Mouse (Mus musculus) mature B cell (primary cell): ENCODE measurements around the gene Dcaf10.
"Not testable (repeated sequence)": the region's sequence is repeated elsewhere in the genome, so short reads cannot be mapped to it uniquely, and the experiment has no call there.

Experiments used
- in situ Hi-C: fragments of 300-500 bp; cut with MboI; formaldehyde crosslinking; loops from 2 replicates; pipeline ENCODE4 v1.14.3; 2019

Gene Dcaf10

DNA sequence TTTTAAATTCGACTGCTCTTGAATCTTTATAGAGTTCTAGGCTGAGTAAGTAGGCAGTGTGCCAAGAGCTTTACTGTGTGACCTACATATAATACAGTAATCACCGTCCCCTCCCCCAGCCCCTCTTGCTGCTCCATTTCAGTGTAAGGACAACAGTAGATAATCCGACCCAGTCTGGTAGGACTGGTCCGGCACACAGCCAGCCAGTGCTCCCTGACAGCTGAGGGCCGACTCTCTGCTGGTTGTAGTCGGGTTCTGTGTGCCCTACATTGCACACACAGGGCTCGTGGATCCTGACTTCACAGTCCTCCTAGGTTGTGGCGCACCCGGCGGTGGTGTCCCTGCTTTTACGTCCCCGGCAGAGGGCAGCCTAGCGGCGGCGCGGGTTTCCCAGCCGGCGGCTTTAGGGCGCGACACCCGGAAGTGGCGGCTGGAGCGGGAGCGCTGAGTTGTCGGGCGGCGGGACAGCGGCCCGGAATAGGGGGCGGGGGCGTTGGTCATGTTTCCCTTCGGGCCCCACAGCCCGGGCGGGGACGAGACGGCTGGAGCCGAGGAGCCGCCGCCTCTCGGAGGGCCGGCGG is at the start of gene Dcaf10:
TSS of gene Dcaf10 (plus strand) at position 433 of the 581 bp plus-strand sequence.
- in situ Hi-C loops: no loop called here

DNA sequence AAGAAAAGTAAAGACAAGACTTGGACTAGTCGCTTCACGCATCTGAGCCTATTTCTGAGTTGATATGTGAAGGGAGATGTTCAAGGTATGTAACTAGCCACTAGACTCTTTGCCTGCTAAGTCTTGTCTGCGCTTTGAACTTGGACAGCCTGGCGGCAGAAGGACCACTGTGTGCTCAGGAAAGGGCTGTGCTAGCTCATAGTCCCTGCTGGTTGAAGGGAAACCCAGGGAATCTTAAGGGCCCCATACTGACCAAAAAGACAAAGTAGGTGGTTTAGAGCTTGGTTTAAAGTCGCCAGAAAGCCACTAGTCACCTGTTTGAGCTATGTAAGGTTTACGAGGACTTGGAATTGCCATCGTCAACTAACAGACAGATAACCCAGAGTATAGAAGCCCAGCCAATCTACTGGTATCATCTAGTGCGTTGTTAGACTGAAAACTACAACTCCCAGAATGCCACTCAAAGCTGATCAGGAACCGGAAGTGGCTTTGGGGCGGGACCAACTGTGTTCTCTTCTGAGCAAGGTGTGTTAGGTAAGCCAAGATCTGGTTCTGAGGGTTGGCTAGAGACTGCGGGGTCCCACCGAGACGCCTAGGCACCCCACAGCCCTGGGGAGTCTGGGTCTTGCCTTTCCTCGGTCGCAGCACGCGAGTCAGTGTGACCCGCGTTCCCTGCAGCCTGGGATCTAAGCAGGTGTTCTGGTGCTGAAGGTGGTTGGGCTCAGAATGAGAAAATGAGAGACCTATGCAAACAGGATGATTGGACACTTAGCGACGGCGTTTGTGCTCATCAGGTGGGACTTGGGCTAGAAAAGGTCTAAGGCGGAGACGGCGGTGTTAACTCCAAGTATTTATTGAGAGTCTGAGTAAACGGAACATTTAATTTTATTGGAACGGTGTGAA is 45.0 kb upstream of the Dcaf10 start, which contains the start of gene Trmt10b:
TSS of gene Trmt10b (plus strand) at position 466 of the 903 bp plus-strand sequence.
- in situ Hi-C loops: no loop called here

DNA sequence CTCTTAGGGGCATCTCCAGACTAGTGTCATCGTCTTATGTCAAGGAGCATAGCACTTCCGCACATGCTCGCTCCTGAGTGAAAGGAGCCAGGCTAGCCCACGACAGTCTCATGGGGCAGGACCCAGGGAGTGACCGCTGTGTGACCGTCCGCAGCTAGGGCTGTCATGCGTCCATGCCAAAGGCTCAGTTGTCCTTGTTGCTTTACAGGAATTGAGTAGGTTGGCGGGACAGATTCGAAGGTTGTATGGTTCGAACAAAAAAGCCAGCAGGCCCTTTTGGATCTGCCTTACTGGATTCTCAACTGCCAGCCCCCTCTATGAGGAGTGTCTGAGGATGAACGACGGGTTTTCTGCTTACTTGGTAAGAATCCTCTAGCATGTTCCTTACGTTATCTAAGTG is 36.4 kb upstream of the Dcaf10 start:
- in situ Hi-C loops: no loop called here

DNA sequence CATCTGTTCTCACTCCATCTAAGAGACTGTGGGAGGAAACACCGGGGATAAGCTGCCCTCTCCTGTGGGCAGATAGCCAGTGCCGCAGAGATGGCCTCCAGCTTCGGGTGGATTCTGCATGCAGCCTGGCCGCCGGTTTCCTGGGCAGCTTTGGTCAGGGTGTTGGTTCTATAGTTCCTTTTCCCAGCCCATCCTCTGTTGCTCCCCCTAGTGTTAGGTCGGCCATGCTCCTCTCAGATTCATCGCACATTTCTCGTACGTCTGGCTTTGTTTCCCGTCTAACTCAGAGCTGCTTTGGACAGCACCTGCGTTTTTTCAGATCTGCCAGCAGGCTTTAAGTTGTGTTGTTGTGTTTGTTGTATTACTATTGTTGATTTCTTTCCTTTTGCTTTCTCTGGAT is 33.9 kb upstream of the Dcaf10 start:
- in situ Hi-C loops: no loop called here

GRCm38 (mm10) chr4:45308606-45309005 is 33.3 kb upstream of the Dcaf10 start:
- in situ Hi-C loops: no loop called here

DNA sequence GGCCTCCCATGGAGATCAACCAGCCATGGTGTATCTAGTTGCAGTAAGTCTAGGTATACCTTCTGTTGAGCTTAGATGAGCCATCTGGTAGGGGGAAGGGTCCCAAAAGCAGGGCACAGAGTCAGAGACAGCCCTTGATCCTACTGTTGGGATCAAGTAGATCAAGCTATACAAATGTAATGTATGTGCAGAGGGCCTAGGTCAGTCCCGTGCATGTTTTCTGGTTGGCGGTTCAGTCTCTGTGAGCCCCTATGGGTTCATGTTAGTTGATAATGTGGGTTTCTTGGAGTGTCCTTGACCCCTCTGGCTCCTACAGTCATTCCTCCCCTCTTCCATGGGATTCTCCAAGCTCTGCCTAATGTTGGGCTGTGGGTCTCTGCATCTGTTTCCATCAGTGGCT is 30.8 kb upstream of the Dcaf10 start:
- in situ Hi-C loops: no loop called here

DNA sequence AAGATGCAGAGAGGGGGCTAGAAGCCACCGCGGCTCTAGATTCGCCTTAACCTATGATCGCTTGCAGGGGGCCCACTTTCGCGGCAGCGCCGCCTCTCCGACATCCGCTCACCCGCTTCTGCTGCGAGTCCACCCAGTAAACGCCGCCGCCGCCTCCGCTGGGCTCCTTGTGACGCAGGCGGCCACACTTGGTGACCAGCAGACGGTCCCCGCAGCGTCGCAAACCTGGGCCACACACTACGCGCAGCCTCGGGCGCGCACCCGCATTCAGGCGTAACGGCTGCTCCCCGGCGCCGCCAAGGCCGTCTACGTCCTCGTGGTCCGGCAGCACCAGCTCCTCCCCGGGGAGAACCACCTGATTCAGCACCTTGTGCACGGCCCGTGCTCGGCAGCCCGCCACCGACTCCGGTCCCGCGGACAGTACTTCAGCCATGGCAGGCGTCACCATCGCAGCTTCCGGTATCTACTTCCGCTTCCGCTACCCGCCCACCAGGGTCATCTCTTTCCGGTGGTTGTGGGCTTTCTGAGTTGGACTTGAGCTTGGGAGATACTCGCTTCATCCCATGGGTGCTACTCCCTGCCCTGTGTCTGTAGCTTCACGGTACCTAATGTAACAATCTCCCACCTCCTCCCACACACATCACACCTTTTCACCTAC is 21.6 kb upstream of the Dcaf10 start:
- in situ Hi-C loops: no loop called here

DNA sequence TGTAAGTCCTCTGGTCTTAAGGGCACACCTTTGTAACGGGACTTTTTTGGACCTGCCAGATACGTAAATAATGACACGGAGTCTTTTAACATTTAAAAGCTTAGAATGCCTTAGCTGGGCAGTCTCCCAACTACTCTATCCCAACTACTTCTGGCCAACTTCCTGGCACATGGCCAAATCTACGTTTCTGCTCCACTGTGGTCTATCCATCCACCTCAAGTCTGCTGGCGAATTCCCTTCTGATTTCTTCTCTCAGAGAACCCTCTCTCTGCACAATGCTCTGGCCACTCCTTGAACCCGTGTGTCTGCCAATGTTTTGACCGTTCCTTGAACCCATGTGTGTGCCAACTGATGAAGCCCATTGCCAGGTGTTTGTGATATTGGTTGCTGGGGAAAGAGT is 10.8 kb upstream of the Dcaf10 start:
- in situ Hi-C loops: no loop called here

GRCm38 (mm10) chr4:45332466-45332865 is 9.4 kb upstream of the Dcaf10 start:
- in situ Hi-C loops: no loop called here

GRCm38 (mm10) chr4:45341226-45341625 is 675 bp upstream of the Dcaf10 start:
- in situ Hi-C loops: no loop called here

DNA sequence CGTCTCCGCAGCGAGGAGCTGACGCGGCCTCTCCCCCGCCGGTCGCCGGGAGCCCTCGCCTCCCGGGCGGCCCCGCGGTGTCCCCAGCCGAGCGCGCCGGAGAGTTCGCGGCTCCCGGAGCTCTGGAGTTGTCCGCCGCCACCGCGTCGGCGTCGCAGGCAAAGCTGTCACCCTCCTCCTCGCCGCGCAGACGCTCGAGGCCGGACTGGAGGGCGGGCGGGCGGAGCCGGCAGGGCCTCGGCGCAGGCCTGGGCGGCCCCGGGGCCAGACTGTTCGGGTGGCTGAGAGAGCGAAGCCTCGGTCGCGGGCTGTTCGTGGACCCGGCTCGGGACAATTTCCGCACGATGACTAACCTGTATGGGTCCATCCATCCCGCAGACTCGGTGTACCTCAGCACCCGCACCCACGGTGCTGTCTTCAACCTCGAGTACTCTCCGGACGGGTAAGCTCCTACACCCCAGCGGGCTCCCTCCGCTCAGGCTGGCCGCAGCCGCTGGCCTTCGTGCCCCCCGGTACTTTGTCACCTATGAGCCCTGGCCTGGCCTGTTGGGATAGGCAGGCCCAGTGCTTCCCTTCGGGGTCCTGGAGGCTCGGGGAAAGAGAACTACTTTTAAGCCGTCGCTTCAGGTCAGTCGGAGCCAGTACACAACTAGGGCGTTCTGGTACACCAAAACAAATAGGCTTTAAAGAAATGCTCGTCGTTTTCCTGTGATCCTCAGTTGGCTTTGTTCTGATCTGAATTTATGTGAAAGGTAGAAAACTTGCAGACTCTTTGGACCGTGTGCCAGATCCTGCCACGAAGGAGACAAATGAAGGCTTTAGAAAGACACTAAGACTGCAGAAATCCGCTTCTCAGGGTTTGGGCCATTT is 620 bp downstream of the Dcaf10 start, which contains the start of gene Exosc3:
TSS of gene Exosc3 (minus strand) at position 447 of the 870 bp plus-strand sequence.
- in situ Hi-C loops: no loop called here

GRCm38 (mm10) chr4:45356653-45357052 is 14.8 kb downstream of the Dcaf10 start:
- in situ Hi-C loops: no loop called here

- in situ Hi-C loops: no loop called here
Measured at GRCm38 (mm10) chr4:45371261-45371660, 29.4 kb downstream of the Dcaf10 start.

DNA sequence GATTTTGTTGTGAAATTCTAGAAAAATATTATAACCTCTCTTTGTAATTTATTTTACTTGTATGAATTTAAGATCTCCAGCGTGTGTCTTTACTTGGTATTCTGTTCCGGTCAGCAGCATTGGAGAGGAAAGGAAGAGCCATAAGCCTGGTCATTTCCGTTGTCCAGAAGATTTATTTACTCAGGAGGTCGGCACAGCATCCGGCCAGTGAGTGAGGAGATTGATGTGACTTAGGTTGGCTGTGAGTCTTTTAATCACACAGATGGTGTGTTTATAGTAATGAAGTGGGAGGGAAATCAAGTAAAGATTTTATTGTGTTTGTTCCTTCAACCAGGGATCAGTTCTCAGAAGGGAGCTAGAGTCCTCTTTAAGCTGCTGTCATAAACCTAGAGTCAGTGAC is 33.0 kb downstream of the Dcaf10 start:
- in situ Hi-C loops: no loop called here

DNA sequence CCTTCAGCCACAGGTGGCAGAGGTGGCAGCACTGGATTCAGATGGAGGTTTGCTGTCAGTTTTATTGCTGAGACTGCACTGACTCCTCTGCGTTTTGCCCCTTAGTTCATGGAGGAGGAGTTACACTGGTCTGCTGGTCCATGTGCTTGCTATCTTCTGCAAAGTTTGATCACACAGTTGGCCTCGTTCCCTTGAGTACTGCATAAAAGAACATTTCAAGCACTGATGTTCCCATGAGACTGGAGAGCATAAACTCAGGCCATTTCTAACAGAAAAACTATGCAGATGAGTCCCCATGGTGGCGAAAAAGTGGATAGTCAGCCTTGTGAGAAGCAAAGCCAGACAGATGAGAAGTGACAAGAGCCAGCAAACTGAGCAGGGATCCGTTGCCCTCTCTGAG is 34.7 kb downstream of the Dcaf10 start:
- in situ Hi-C loops: no loop called here

DNA sequence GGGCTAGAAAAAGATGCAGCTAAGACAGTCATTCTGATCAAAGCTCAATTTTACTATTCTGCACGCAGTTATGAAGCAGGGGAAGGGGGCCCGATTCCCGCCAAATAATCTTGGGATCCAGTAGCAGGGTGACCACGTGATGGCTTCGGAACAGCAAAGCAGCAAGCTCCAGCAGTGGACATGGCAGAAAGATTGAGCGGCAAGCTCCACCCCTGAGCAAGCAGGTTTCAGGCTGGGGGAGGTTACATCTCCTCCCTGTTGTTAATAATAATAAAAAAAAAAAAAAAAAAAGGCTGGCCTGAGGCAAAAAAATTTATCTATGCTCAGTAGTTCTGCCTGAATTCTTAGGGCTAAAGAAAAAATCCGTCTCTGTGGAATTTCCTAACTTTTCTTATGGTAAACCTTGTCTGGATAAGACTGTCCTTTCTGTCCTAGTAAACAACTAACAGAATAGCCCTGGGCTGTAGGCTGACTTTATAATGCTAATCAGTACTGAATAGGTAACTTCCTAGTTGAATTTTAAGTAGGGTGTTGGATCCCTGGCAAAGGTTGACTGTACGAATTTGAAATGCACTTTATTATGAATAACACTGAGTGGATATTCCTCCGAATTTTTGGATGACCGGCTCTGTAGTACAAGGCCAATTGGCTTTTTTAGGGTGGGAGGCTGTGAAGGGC is 39.1 kb downstream of the Dcaf10 start:
- in situ Hi-C loops: not testable (repeated sequence)

GRCm38 (mm10) chr4:45382133-45382532 is 40.2 kb downstream of the Dcaf10 start:
- in situ Hi-C loops: not testable (repeated sequence)

- in situ Hi-C loops: not testable (repeated sequence)
Measured at GRCm38 (mm10) chr4:45387296-45387695, 45.4 kb downstream of the Dcaf10 start.

DNA sequence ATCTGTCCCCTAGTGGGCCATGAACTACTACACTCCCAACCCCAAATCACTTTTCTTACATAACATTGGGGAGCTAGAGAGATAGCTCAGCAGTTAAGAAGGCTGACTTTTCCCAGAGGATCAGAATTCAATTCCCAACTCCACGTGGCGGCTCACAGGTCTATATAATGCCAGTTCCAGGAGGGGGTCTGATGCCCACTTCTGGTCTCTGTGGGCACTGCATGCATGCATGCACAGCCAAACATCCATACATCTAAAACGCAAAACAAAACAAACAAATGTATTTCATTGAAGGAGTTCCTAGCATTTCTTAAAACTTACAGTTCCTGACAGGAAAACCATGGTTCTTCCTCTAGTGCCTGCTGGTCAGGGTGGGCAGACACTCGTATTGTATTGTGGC is 50.2 kb downstream of the Dcaf10 start:
- in situ Hi-C loops: no loop called here

- in situ Hi-C loops: no loop called here
Measured at GRCm38 (mm10) chr4:45392572-45392971, 50.7 kb downstream of the Dcaf10 start.

DNA sequence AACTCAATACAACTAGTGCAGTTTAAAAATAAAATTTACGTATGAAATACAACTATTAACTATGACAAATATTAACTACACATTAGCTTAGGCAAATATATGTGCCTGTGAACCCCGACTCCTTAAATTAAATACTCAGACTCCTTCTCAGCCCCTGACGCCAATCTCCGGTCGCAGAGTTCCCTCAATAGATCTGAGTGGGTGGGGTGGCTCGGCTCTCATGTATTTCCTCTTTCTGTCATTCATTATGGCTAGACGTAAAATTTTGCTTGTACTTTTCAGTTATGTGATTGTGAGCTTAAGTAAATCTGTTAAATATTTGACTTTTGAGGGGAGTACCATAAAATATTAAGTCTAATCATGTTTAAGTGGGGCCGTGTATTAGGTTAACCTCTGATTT is 51.1 kb downstream of the Dcaf10 start:
- in situ Hi-C loops: no loop called here
